Mouse (Mus musculus) bone marrow macrophage, adult 2 months (primary cell): Measurements from ENCODE around the gene Kdm2a.

ENCODE experiments used
- CTCF ChIP-seq: IDR thresholded peaks from 2 replicates; pipeline ENCODE4 v1.5.1; 2012; ENCODE audit warnings: low read depth, mild to moderate bottlenecking, low read length, moderate library complexity
- POLR2A ChIP-seq: IDR thresholded peaks from 2 replicates; pipeline ENCODE4 v1.6.1; 2012; ENCODE audit warnings: mild to moderate bottlenecking, low read depth, low read length, borderline replicate concordance

- no peak for TF ChIP-seq POLR2A
- no peak for TF ChIP-seq CTCF
Observed at GRCm38 (mm10) chr19:4299126-4299525, 99.0 kb downstream of the Kdm2a start.
